Mouse (Mus musculus): Measurements from ENCODE around the gene Leo1. TPM values are rescaled to one million over a fixed set of nuclear protein-coding genes. Genes with fewer than 3 reads are reported as not detected.

Leo1 gene
- polyA plus RNA-seq, 1 experiment from 2014 or later: 31.4 TPM

GRCm38 (mm10) chr9:75424358-75425150, 16.8 kb upstream of the Leo1 start:
- 0 out of 2 replicates have a peak, but pooled peaks have one; percentile 8 for ATAC-seq (replicated peaks; ENCODE audit: low FRiP score, low read depth)

GRCm38 (mm10) chr9:75425796-75426391, 15.4 kb upstream of the Leo1 start:
- Histone ChIP-seq H3K9ac (ENCODE audit: low read depth, low read length) (no peak overlapping the region), H3K9me3 (replicated peaks; ENCODE audit: low read length) (no peaks in the 10 kb centered on the region), H3K4me1 (replicated peaks; ENCODE audit: insufficient read depth, low read length) (no peaks in the 10 kb centered on the region), H3K4me3 (replicated peaks; ENCODE audit: low read depth, low read length) (no peak overlapping the region), H3K4me2 (ENCODE audit: low read length) (no peak overlapping the region), H3K27ac (no peak overlapping the region), H3K36me3 (ENCODE audit: insufficient read depth, low read length) (no peaks in the 10 kb centered on the region), H3K27me3 (ENCODE audit: insufficient read depth, low read length) (no peaks in the 10 kb centered on the region)
- 63% methylated on average over 7 of the region's 7 CpGs for WGBS
- ATAC-seq (replicated peaks; ENCODE audit: low FRiP score, low read depth) (no peak), DNase-seq (ENCODE audit: low spot score) (peak; percentile 60)
- TF ChIP-seq CTCF (IDR thresholded peaks at IDR 0.05; ENCODE audit: low read depth): 0 out of 2 replicates have a peak, but pooled peaks have one; percentile 17

More at GRCm38 (mm10) chr9:75424358-75425150, 16.8 kb upstream of the Leo1 start:
- peak overlapping the region; percentile 19; the same call in 1 of the 2 replicates for H3K27ac ChIP-seq
- no peaks in the 10 kb centered on the region for H3K4me1 ChIP-seq (replicated peaks; ENCODE audit: insufficient read depth, low read length)
- H3K4me2 ChIP-seq (ENCODE audit: low read length): no peak overlapping the region
- TF ChIP-seq CTCF (IDR thresholded peaks at IDR 0.05; ENCODE audit: low read depth): no peak
- no peak for DNase-seq (ENCODE audit: low spot score)
- no peak overlapping the region for H3K9ac ChIP-seq (ENCODE audit: low read depth, low read length)
- no peaks in the 10 kb centered on the region for H3K9me3 ChIP-seq (replicated peaks; ENCODE audit: low read length)
- H3K4me3 ChIP-seq (replicated peaks; ENCODE audit: low read depth, low read length): no peak overlapping the region
- no peaks in the 10 kb centered on the region for H3K36me3 ChIP-seq (ENCODE audit: insufficient read depth, low read length)
- no peaks in the 10 kb centered on the region for H3K27me3 ChIP-seq (ENCODE audit: insufficient read depth, low read length)
- 43% methylated on average over 6 of the region's 6 CpGs for WGBS

GRCm38 (mm10) chr9:75427366-75428273, 13.7 kb upstream of the Leo1 start:
- Histone ChIP-seq H3K4me1 (replicated peaks; ENCODE audit: insufficient read depth, low read length) (no peaks in the 10 kb centered on the region), H3K36me3 (ENCODE audit: insufficient read depth, low read length) (no peaks in the 10 kb centered on the region), H3K9ac (ENCODE audit: low read depth, low read length) (no peak overlapping the region), H3K27me3 (ENCODE audit: insufficient read depth, low read length) (no peaks in the 10 kb centered on the region), H3K4me3 (replicated peaks; ENCODE audit: low read depth, low read length) (no peak overlapping the region), H3K4me2 (ENCODE audit: low read length) (no peak overlapping the region), H3K9me3 (replicated peaks; ENCODE audit: low read length) (no peaks in the 10 kb centered on the region), H3K27ac (no peak overlapping the region)
- ATAC-seq (replicated peaks; ENCODE audit: low FRiP score, low read depth): no peak
- DNase-seq (ENCODE audit: low spot score): no peak
- WGBS: 72% methylated on average over 9 of the region's 9 CpGs
- no peak for TF ChIP-seq CTCF (IDR thresholded peaks at IDR 0.05; ENCODE audit: low read depth)

DNA sequence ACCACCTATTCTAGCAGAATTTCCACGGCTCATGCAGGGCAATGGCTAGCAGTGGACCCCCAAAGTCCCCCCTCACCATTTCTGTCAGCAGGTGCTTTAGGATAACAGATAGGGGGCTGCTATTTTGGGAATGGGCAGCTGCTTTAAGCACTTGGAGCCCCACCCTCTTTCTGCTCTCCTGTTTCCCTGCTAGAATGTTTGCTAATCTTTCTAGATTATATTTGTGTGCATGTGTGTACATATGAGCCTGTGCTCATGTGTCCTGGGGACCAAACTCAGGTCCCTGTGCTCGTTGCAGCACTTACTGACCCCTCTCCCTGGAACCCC, 13.1 kb upstream of the Leo1 start:
- TF ChIP-seq CTCF (IDR thresholded peaks at IDR 0.05; ENCODE audit: low read depth): no peak
- Histone ChIP-seq H3K27ac (no peak overlapping the region), H3K9me3 (replicated peaks; ENCODE audit: low read length) (no peaks in the 10 kb centered on the region), H3K36me3 (ENCODE audit: insufficient read depth, low read length) (no peaks in the 10 kb centered on the region), H3K9ac (ENCODE audit: low read depth, low read length) (no peak overlapping the region), H3K27me3 (ENCODE audit: insufficient read depth, low read length) (no peaks in the 10 kb centered on the region), H3K4me2 (ENCODE audit: low read length) (no peak overlapping the region), H3K4me1 (replicated peaks; ENCODE audit: insufficient read depth, low read length) (no peaks in the 10 kb centered on the region), H3K4me3 (replicated peaks; ENCODE audit: low read depth, low read length) (no peak overlapping the region)
- no peak for ATAC-seq (replicated peaks; ENCODE audit: low FRiP score, low read depth)
- DNase-seq (ENCODE audit: low spot score): no peak
- WGBS: 66% methylated on average over 2 of the region's 2 CpGs

DNA sequence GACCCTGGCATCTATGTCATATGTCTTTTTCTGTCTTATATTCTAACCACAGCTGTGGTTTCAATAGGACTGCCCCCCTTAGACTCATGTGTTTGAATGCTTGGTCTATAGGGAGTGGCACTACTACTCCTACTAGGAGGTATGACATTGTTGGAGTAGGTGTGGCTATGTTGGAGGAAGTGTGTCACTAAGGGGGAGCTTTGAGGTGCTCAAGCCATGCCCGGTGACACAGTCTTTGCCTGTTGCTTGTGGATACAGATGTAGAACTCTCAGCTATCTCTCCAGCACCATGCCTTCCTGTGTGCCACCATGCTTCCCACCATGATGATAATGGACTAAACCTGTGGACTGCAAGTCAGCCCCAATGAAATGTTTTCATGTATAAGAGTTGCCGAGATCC, 12.3 kb upstream of the Leo1 start:
- H3K36me3 ChIP-seq (ENCODE audit: insufficient read depth, low read length): no peaks in the 10 kb centered on the region
- no peak for TF ChIP-seq CTCF (IDR thresholded peaks at IDR 0.05; ENCODE audit: low read depth)
- H3K9me3 ChIP-seq (replicated peaks; ENCODE audit: low read length): no peaks in the 10 kb centered on the region
- no peak overlapping the region for H3K9ac ChIP-seq (ENCODE audit: low read depth, low read length)
- H3K4me2 ChIP-seq (ENCODE audit: low read length): no peak overlapping the region
- H3K27me3 ChIP-seq (ENCODE audit: insufficient read depth, low read length): no peaks in the 10 kb centered on the region
- no peak overlapping the region for H3K27ac ChIP-seq
- H3K4me1 ChIP-seq (replicated peaks; ENCODE audit: insufficient read depth, low read length): no peaks in the 10 kb centered on the region
- no peak for ATAC-seq (replicated peaks; ENCODE audit: low FRiP score, low read depth)
- no peak for DNase-seq (ENCODE audit: low spot score)
- 88% methylated on average over 2 of the region's 2 CpGs for WGBS
- H3K4me3 ChIP-seq (replicated peaks; ENCODE audit: low read depth, low read length): no peak overlapping the region

DNA sequence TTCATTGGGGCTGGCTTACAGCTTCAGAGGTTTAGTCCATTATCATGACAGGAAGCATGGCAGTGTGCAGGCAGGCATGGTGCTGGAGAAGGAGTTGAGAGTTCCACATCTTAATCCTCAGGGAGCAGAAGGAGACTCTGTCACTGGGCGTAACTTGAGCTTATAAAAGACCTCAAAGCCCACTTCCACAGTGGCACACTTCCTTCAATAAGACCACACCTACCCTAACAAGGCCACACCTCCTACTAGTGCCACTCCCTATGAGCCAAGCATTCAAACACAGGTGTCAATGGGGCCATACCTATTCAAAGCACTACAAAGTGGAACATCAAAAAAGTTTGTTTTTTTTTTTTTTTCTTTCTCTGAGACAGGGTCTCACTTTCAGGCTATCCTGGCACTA, 11.7 kb upstream of the Leo1 start:
- H3K27me3 ChIP-seq (ENCODE audit: insufficient read depth, low read length): no peaks in the 10 kb centered on the region
- no peaks in the 10 kb centered on the region for H3K36me3 ChIP-seq (ENCODE audit: insufficient read depth, low read length)
- 96% methylated on average over 1 of the region's 1 CpGs for WGBS
- no peaks in the 10 kb centered on the region for H3K4me1 ChIP-seq (replicated peaks; ENCODE audit: insufficient read depth, low read length)
- no peak overlapping the region for H3K4me3 ChIP-seq (replicated peaks; ENCODE audit: low read depth, low read length)
- ATAC-seq (replicated peaks; ENCODE audit: low FRiP score, low read depth) (no peak), DNase-seq (ENCODE audit: low spot score) (no peak)
- TF ChIP-seq CTCF (IDR thresholded peaks at IDR 0.05; ENCODE audit: low read depth): no peak
- no peaks in the 10 kb centered on the region for H3K9me3 ChIP-seq (replicated peaks; ENCODE audit: low read length)
- no peak overlapping the region for H3K9ac ChIP-seq (ENCODE audit: low read depth, low read length)
- H3K27ac ChIP-seq: no peak overlapping the region
- H3K4me2 ChIP-seq (ENCODE audit: low read length): no peak overlapping the region

All from kidney, postnatal 0 days (tissue).